Mouse (Mus musculus) left cerebral cortex, adult 18-20 months (tissue): Measurements from ENCODE around the gene Elf5. TPM values are rescaled to one million over a fixed set of nuclear protein-coding genes. Genes with fewer than 3 reads are reported as not detected.
A peak's percentile ranks its signal among the peaks of the same experiment; 100 is the strongest.

Experiments used
- DNase-seq, 2 experiments: peaks; one replicate each; pipeline ENCODE4 v3.0.0; 2021 to 2022; ENCODE audit warnings: low spot score in 2 of 2, mixed read lengths in 1 of 2
- total RNA-seq, 2 experiments: library from RNA; stranded (reverse); gene quantifications; 2 replicates each; pipeline ENCODE4 v1.2.3; 2021

Elf5 gene
- total RNA-seq, 2 experiments from 2014 or later: 0.94 to 0.95 TPM

DNA sequence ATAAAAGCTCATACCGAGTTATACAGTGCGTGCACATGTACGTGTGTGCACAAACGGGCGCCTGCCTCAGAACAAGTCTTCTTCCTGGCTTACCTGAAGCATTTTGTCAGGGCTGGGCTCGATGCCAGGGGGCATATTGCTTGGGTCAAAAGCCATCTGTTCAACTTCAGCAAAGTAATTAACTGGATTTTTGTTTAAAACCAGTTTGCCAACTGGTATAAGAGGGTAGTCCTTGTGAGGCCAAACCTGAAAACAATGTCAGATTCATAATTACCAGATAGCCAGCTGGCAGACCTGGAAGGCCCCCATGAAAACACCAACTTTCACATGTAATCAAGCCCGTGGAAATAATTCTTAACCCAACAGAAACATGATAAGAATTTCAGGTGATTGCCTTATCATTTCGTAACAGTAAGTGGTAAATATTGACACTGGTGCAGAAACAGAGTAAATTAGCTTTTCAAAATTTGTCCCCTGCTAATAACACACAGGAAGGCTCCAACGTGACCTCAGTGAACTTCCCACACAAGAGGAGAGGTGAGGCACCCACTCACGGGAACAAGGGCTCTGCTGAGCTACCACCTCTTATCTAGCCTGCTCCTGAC lies 55.6 kb downstream of the Elf5 start:
- DNase-seq: no peak

DNA sequence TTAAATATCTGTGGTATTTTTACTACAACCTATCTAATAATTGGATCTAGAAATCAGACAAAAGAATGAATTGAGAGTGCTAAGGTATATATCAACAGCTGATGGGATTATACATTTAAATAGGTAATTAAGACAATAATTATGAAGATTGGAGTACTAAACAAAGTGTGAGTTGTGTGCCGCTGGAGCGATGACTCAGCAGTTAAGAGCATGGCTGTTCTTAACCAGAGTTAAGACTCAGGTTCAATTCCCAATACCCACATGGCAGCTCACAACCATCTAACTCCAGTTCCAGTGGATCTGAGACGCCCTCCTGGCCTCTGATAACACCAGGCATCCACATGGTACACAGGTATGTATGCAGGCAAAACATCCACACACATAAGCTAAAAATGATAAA lies 61.9 kb downstream of the Elf5 start:
- no peak for DNase-seq

DNA sequence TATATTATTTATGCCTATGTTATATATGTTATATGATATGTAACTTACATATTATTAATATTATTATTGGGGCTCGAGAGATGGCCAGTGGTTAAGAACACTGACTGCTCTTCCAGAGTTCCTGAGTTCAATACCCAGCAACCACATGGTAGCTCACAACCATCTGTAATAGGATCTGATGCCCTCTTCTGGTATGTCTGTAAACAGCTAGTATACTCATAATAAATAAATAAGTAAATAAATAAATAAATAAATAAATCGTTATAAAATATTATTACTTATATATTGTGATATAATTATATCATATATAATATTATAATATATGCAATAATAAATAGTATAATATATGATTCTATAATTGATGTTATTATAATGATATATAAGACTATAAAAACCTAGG lies 64.7 kb downstream of the Elf5 start:
- DNase-seq: no peak

DNA sequence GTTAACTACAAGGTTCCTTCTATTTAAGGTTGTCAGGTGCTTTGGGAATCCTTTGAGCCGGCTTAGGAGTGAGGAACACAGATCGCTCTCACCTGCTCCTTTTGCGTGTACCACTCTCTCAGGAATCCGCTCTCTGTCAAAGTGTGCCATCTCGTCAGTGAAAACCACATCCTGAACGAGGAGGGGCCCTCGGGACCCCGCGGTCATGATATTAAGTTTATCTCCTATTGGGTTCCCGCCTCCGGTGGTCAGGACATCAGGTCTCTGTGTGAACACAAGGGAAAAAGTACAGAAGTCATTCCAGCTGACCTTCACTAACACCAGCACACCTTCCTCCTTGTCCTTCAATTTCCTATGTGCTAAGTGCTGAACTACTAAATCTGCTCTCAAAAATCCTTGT lies 65.2 kb downstream of the Elf5 start:
- DNase-seq: no peak

DNA sequence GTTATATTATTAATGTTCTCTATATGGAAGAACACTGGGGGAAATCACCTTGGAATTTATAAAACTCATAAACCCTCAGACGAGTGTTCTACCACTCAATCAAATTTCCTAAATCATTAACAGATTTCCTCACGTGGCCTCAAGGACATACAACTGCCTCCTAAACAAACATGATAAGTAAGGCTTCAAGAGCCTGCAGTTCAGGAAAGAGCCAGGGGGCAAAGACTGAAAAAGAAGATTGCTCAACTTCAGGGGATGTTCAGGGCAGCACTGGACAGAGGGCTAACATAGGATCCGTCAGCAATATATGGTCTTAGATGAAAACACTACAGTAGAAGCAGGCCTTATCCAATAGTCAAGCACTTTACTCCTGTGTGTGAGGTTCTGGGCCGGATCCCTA lies 66.0 kb downstream of the Elf5 start:
- DNase-seq: no peak

DNA sequence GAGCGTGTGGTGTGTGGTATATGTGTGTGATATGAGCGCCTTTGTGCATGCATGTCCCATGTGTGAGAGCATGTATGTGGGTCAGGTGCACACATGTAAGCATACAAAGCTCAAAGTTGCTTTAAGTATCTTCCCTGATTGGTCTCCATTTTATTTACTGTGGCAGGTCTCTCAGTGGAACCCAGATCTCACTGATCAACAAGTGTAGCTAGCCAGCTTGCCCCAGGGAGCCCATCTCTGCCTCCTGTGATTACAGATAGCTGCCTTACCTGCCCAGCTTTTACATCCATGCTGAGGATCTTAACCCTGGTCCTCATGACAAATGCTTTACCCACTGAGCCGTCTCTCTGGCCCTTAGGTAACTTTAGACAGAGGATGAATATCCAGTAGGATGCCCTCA lies 66.8 kb downstream of the Elf5 start:
- DNase-seq: no peak

DNA sequence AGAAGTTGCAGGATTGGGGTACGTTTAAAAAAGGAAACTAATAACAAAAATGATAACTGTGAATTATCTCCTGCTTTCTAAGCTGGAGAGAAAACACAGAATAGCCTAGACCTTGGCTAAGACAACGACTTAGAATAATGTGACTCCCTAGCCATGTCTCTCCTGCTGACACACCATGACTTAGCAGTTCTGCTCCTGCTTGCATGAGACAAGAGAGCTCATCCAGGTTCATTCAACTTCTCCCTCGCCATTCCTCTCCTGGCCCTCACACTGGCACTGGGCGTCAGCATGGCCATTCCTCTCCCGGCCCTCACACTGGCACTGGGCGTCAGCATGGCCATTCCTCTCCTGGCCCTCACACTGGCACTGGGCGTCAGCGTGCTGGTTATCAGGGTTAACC lies 68.8 kb downstream of the Elf5 start:
- DNase-seq: no peak

DNA sequence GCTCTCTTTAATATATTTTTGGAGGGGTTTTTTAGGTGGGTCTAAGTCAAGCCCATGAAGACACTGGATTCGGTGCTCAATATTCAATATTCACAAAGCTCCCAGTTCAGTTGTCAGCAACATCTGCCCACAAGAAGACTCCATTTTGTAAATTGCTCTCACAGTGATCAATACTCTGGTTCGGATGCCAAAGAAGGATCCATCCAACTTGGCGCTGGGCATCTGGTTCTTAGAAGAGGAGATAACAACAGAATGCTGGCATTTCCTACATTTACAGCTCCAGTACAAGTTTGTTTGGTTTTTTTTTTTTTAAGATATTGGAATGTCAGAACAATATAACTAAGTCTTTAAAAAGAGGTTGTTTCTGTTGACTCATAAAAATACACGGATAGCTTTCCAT lies 69.4 kb downstream of the Elf5 start:
- DNase-seq: no peak

DNA sequence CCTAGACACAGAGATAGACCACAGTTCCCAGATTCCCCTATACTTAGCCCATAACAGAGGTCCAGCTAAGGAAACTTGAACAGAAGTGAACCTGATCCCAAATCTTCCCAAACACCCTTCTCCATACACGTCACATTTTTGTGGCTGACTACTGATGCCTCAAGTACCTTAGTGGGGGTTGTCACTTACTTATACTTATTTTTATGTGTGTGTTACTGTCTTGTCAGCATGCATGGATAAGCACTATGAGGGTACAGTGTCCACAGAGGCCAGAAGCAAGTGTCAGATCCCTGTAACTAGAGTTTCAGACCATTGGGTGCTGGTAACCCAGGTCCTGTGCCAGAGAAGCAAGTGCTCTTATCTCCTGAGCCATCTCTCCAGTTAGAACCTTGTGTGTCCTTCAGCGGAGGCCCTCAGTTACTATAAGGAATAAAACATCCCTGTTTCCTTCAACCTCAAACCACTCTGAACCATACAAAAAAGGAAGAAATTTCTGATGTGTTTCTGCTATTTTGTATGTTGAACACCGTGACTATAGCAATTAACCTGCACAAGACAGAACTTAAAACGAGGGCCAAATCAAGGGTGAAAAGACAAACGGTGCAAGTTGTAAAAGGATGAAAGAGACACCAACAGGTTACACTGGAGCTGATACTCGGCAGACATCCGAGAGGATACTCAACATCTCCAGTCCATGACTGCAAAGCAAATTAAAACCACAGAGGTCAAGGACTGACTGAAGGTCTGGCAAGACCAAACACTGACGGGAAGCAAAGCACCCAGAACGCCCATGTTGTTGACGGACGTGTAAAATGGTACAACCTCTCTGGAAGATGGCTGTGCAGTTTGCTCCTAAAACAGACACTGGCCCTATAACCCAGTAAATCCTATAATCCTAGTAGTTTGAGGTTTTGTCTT lies 70.1 kb downstream of the Elf5 start:
- no peak for DNase-seq

DNA sequence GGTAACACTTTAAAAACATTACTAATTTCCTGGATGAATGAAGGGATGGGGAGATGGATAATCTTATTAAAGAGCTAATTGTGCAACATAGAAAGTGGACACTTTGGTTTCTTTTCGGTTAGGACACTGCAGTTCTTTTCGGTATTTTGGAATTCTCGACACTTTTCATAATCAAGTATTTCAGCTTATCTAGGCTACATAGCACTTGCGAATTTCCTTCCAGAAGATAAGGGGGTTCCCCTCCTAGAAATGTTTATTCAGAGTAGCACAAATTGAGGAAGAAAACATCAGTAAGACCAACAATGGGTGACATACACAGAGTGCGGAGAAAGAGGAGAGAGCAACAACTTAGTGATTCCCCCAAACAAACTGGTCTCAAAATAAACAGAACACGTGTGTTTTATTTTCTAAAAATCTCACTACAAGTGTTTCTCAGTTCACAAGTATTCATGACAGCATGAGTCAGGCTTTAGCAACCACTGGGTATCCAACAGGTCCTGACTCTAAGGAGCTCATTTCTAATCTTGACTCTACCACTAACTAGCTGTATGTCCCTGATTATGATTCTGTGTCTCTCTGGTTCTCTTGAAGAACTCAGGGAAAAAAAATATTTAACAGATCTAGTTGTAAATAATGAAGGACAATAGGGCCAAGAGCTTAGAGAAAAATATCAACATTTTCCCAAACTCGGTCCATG lies 71.9 kb downstream of the Elf5 start:
- no peak for DNase-seq

DNA sequence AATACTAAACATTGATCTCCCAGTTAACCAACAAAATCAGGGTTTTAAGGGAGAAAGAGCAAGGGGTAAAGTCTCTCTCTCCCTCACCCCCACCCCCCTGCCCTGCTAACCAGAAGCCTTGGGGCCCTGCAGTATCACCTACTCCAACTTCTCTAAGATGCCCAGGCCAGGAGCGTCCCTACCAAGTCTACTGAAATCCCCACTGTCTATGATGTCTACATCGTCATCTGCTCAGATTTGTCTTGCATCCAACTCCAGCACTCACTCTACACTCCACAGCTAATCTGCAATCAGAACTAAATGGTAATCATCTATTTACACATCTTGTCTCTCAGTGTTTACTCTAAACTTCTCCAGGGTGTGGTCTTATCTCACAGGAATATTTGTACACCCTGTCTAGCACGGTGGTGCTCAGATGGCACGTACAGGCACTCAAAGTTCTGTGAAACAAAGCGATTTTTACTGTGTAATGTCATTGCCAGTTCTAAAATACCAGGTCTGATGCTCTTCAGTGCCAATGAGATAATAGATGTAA lies 72.6 kb downstream of the Elf5 start:
- DNase-seq: no peak

DNA sequence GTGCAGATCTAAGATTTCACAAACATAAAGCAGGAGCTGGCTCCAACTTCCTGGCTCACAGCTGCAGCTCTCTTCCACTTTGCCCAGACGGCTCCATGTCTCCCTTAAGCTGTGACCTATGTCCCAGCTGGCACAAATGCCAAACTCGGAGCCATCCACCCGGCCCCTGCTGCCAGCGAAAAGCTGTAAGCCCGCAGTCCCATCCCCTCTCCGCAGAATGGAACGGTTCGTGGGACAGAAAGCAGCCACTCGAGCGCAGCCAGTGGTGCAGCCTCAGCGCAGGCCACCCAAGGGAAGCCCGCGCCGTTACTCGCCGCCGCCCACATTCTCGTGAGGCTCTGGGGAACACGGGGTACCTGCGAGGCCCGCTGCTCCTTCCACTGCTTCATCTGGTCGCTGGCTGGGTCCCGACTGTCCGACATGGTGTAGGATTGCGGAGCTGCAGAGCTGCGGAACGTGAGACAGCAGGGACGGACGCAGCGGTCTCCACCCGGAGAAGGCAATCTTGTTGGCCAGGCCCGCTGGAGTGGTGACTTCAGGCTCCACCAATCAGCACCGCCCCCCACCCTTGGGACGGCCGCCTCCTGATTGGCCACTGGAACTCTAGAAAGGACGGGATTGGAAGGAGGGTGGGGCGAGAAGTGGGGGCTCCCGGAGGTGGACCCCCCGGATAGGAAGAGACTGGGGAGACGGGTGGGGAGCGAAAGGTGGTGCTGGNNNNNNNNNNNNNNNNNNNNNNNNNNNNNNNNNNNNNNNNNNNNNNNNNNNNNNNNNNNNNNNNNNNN lies 73.3 kb downstream of the Elf5 start, which contains the start of gene Cat:
TSS of gene Cat (minus strand) at position 544 of the 785 bp plus-strand sequence.
- peak; percentile 96 to 97 for DNase-seq

DNA sequence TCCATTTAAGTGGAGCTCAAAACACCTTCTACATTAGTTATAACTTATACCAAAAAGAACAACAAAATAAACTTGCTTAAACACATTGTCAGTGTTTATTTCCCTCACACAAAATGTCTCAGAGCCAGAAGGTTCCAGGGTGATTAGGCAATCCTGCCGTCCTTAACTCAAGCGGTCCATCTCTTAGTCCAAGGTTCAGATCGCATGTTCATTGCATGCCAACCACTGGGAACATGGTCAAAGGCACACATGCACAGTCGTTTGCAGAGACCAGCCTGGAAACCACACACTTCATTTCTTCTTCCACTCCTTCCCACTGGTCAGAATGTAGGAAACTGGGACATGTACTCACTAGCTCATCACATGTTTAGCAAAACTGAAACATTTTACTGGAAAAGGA lies 81.0 kb downstream of the Elf5 start:
- no peak for DNase-seq

DNA sequence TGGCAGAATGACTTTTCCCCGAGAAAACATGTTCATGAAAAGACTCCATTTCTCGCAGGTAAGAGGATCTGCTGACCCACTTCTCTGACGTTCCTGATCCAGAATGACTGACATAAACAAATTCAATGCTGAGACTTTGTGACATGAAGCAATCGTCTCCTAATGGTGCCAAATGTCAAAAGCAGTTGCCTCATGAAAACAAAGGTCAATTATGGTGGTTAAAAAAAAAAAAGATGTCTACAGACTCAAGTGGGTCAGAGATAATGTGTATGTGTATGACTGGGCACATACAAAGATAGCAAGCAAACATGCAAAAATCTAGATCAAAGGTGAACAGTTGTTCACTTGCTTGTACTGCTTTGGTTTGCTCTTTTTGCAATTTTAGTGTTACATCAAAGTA lies 82.3 kb downstream of the Elf5 start:
- no peak for DNase-seq

DNA sequence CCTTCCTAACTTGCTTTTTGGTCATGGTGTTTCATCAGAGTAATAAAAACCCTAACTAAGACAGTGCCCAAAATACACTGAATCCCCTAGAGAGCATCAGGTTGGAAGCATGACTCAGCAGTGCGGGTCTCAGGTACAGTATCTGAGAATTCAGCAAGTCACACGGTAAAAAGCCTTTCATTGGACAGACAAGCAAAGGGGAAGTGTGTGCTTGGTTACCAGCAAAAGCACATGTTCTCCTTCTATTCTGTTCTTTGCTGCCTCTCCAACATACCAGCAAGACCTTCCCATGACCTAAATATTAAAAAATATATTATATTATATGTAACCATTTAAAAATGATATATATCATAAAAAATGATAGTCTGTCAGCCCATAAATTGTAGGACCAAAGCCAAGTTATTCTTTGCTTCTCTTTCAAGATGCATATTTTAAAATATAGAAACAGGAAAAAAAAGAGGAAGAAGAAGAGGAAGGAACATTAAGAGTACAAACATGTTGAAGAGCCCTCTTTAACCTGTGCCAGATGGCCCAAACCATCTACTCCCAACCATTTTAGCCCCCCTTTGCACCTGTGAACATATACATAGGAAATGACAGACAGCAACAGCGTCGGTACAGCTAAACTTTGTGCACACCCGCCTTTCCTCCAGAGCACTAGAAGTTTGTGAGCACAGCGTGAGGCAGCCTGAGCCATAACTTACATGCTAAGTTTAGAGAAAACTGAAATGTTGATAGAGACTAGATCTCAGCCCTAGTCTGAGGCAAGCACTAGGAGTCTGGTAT lies 84.3 kb downstream of the Elf5 start:
- no peak for DNase-seq

Other genes starting within 250 kb of the Elf5 start
- gene Ehf, start 108.4 kb upstream of the Elf5 start, total RNA-seq: under 1 TPM in 1 of 2 experiments, not detected in 1; 0.07 TPM
- gene Cat, start 73.5 kb downstream of the Elf5 start, total RNA-seq: 10 to 100 TPM; 38.3 to 38.4 TPM
- gene Abtb2, start 154.6 kb downstream of the Elf5 start, total RNA-seq: 1 to 10 TPM; 7.7 to 8.3 TPM